Mouse (Mus musculus) adrenal gland, adult (tissue): Measurements from ENCODE around the gene Vps26a.
A peak's percentile ranks its signal among the peaks of the same experiment; 100 is the strongest.
"Not testable (repeated sequence)": the region's sequence is repeated elsewhere in the genome, so short reads cannot be mapped to it uniquely, and the experiment has no call there.

Experiments used
- DNase-seq, 2 experiments: peaks; one replicate each; pipeline ENCODE4 v3.0.0; 2022 to 2023; ENCODE audit warnings: low spot score in 1 of 2; ENCODE audit not compliant: inconsistent age in 2 of 2

Gene Vps26a

DNA sequence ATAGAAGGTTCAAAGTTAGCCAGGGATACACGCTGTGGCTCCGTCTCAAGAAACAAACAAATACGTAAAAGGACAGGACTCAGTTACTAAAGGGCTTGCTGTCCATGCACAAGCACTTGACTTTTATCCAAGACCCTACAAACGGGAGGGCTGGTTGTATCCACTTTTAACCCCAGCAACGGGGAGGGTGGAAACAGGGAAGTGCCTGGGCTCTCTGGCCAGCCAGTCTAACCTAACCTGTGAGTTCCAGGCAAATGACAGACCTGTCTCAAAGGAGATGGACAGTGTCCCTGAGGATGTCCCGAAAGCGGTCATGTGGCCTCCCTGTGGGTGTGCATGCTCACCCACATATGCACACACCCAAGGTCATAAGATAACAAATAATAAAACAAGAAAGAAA, 15.3 kb upstream of the Vps26a start:
- DNase-seq = peak in 1 of 2 experiments; percentile 45

DNA sequence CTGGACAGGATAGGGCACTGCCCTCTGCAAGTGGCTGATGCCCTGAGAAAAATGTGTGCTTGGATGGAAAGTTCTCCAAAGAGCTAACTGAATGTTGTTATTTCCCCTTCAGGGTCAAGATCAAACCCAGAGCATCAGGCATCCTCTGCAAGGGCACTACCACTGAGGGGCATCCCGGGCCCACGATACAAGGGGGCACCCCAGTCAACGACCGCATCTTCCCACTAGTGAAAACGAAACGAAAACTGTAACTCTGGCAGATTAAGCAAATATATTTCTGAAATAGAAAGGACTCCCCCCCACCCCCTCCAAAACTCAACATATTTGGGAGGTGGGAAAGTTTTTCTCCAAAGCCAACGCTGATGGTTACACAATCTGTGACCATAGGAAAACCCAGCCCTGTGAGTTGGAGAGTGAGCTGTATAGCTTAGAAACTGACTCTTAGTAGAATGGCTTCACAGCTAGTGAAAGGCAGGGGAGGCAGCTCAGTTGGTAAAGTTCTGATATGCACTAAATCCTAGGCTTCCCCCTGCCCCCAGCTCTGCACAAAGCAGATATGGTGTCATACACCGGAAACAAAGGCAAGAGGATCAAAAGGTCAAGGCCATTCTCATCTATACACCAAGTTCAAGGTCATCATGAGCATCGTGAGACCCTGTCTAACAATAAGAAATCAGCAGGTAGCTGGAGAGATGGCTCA, 14.5 kb upstream of the Vps26a start:
- DNase-seq = peak in 1 of 2 experiments; percentile 43

DNA sequence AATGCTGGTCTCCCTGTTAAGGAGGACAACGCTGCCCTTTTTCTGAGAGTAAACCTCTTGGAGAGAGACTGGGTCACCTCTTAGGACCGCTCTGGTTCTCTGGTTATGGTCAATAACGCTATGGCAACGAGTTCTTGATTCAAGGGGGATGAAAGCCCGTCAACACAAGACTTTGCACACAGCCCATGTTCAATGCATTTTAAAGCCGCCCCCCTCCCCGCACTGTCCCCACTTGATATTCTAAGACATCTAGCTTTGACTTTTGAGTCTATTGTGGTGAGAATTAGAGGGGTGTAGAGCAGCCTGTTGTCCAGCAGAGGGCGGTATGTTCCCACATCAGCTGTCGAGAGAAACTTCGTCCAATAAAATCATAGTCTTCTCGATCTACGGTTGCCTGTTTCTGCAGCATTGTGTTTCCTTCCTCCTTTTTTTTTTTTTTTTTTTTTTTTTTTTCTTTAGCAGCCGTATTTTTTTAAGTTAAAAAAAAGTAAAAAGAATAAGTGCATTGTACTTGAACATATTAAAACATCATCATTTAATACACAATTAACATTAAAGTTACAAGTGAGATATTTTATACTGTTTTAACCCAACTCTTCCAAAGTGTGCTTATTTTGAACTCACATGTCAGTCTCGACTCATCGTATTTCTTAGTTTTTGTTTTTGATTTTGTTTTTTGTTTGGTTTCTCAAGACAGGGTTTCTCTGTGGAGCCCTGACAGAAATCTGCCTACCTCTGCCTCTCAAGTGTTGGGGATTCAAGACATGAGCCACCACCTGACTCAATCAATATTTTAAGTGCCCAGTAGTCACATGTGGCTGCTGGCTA, 13.7 kb upstream of the Vps26a start:
- DNase-seq = peak; percentile 63 to 90

GRCm38 (mm10) chr10:62491681-62492080, 5.1 kb upstream of the Vps26a start:
- DNase-seq = not testable (repeated sequence)

- DNase-seq = peak; percentile 44 to 81
Observed at GRCm38 (mm10) chr10:62488266-62488665, 1.7 kb upstream of the Vps26a start.

DNA sequence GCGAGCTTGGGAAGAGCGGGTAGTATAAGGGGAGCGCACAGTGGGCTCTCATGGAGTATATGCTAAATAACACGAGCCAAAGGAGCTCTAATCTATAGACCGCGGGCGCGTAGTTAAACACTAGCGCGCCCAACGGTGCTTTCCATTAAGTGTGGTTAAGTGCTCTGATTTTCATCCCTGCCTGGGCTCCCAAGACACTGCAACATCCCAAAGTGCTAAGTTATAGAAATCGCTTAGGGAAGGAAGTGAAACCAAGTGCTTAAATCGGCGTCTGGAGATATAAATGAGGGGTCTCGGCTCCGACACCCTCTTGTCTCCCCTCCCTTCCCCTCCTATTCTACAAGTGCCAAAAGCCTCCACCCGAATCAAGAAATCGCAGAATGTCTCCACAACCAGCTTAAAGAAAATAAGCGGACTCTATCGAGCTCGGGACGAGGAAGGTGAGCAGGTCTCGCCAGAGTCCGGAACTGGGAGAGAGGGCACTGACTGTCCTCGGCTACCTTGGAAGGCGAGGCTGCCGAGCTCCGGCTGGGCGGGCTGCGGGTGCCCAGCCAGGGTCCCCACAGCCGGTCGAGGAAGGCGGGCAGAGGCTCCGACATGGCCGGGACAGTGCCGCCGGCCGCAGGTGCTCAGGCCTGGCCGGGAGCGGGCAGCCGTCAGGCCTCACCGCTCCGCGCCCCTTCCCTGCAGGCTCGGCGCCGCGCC, 575 bp downstream of the Vps26a start:
- no peak for DNase-seq

DNA sequence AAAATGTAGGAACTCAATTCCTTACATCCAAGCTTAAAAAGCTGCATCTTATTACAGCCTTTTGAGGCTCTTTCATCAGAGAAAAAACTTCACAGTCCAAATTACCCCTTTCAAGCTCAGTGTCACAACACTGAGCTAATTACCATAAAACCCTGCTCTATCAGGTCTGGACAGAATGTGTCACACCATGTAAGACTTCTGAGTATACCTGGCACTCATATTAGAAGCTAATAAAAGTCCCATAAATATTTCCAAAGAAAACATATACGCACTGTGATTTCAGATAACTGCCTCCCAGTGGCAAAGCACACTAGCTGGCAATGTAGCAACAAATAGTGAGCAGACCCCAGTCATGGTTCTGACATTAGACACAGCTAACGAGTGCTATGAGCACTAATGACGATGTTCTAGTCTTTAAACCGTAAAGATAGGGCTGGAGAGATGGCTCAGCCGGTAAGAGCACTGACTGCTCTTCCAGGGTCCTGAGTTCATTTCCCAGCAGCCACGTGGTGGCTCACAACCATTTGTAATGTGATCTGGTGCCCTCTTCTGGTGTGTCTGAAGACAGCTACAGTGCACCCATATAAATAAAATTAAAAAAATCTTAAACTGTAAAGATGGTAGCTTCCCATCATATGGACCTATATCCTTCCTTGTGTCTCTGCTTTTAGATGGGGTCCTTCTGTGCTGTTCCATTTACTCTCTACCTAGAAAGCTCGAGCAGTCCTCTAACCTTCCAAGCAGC, 5.3 kb downstream of the Vps26a start:
- DNase-seq = no peak

GRCm38 (mm10) chr10:62476980-62477379, 9.6 kb downstream of the Vps26a start:
- no peak for DNase-seq

- DNase-seq = no peak
Observed at GRCm38 (mm10) chr10:62474944-62475343, 11.7 kb downstream of the Vps26a start.

DNA sequence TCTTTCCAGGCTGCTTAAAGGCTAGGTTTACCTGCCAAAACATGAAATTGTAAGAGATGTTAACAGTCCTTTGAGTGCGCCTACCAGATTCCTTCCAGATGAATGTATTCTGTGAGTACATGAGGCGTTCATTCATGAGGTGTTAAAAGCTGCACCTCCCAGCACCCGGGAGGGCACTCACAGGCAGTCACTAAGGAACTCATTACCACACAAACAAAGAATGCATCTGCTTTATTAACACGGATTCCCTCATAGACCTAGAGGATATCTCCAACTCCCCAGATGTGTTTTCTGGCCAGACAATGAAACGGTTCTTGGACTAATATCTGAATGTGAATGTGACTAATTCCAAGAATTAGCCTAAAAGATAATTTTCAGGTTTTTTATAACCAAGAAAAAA, 15.5 kb downstream of the Vps26a start:
- no peak for DNase-seq

DNA sequence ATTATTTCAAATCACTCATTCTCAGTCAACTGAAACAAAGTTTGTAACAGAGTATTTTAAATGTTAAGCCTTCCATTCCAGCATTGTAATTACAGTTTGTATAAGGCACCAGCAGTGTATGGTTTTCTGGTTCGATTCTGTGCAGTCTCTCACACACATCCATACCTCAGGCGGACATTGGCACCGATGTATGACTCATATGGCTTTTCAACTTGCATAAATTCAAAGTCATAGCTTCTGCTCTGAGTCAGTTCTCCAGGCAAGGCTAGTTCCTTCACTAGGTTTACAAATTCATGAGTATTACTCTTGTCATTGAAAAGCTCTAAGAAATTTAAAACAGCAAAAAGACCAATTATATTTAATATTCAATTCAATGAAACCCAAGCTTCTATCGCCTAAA, 16.9 kb downstream of the Vps26a start:
- DNase-seq = peak in 1 of 2 experiments; percentile 59

DNA sequence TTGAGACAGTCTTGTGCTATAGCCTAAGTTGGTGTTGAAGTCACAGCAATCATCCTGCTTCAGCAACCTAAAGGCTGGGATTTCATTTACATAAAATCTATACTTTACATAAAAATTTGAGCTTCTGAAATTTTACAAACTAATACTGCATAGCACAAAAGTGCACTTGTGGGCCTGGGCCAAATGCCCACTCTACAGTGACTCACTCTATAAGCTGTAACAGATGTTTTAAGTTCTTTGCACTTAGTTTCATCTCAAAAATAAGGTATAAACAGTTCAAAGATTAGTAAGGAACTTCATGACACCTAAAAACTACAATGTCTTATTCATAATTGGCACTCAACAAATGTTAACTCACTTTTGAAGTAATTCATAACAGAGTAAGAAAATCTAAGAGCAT, 25.3 kb downstream of the Vps26a start:
- no peak for DNase-seq

GRCm38 (mm10) chr10:62452001-62452400, 34.6 kb downstream of the Vps26a start:
- DNase-seq = not testable (repeated sequence)

- DNase-seq = no peak
Observed at GRCm38 (mm10) chr10:62450280-62450640, 36.3 kb downstream of the Vps26a start.

DNA sequence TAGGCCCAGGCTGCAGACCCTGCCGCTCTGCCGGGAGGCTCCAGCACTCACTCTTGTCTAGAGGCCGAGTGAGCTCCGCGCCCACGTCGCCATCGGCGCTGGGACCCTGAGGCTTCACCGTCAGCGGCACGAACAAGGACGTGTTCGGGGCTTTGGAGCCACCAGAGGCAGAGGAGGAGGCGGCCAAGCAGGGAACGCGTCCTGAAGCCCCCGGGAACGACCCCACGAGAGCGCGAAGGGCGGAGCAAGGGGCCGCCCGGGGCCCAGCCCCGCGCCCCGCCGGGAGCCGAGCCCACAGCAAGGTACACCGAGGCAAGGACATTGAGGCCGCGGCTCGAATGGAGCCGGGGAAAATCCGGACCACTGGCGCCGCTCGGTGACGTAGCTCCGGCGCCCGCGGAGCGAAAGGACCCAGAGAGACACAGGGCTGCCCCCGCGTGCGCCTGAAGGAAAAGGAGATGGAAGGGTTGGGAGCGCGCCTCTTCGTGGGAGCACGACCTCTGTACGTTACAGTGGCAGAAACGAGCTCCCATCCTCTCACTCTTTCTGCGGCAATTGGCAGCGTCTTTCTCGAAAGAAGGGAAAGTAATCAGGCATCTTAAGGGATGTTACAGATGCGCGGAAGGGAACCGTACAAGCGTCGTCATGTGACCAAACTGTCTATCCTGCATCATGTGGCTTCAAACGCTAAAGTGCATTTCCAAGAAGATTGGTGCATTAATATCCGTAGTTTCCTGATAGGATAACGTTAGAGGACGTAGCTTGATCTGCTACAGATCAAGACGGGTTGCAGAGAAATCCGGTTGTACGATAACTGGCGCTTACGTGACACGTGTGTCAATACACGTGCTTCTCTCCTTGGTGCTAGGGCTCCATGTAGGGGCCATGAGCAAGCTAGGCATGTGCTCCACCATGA, 37.0 kb downstream of the Vps26a start, which contains the start of the genes 4930507D05Rik and Supv3l1:
Gene 4930507D05Rik, plus strand, starts transcription at position 126 of the 916 bp plus-strand sequence.
Gene Supv3l1, minus strand, starts transcription at position 375 of the 916 bp plus-strand sequence.
- DNase-seq = peak; percentile 90 to 98

DNA sequence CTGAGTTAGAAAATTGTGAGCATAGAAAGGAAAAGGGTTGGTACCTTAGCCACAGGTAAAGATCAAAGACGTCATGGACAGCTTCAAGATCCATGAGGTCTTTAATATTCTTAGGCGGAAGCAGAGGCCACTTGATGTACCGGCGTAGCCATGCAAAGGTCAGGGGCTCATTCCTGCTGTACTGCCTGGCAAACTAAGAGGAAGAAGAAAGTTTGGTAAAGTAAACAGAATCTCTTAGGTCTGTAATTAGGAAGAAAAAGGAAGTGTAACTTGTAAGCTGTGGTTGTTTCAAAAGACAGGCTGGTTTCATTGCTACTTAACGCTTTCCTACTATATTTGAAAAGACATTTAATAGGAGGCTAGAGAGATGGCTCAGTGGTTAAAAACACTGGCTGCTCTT, 56.2 kb downstream of the Vps26a start:
- DNase-seq = no peak

GRCm38 (mm10) chr10:62425081-62425871, 61.3 kb downstream of the Vps26a start:
- DNase-seq = no peak

GRCm38 (mm10) chr10:62422255-62422654, 64.3 kb downstream of the Vps26a start, which contains the start of gene Hkdc1:
Hkdc1 (minus strand) TSS chr10:62422491.
- no peak for DNase-seq

- no peak for DNase-seq
Observed at GRCm38 (mm10) chr10:62421127-62421526, 65.5 kb downstream of the Vps26a start.
